Mouse (Mus musculus): ENCODE data around the gene Ccrl2. TPM values are rescaled to one million over a fixed set of nuclear protein-coding genes. Genes with fewer than 3 reads are reported as not detected.
A peak's percentile ranks its signal among the peaks of the same experiment; 100 is the strongest.

Ccrl2 gene
- polyA plus RNA-seq, 1 experiment from 2014 or later, result 2.5 TPM

DNA sequence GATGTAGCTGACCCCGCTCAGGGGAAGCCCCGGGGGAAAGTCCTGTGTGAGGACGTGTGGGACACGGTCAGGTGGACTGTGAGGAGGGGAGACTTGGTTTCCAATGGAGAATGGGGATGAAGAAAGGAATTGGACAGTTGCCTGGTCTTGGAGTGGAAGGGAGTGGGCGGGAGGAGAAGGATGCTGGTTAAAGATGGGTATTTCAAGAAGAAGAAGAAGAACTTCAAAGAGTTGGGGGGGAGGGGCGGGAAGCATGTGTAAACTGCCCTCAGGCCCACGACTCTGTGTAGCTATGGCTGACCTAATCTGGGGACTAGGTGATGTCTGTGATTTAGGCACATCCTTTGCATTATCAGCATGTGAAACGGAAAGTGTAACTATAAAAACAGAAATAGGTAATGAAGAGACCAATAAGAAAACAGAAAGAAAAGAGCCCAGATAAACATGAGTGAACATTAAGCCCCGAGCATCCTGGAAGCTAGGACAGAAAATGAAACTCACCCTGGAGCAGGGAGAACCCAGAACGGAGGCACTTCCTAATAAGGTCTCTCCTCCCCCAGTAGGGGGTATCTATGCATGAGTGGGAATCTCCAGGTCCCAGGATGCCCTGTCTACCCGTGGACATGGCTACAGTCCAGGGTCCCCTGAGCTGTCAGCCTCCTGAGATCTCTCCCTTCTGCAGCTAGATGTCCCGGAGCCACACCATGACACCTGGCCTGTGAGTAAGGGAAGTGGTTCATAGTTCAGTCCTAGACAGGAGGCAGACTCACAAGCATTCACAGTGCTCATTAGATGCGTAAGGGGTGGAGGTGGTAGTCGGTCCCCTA lies 438 bp upstream of the Ccrl2 start:
- ATAC-seq (ENCODE audit: insufficient read depth, low FRiP score, low read depth), result 0 out of 2 replicates have a peak, but pooled peaks have one; percentile 6
- H3K27me3 ChIP-seq (replicated peaks), result no peaks in the 10 kb centered on the region
- H3K27ac ChIP-seq, result no peak overlapping the region
- WGBS, result 50% methylated on average over 14 of the region's 14 CpGs
- no peak overlapping the region for H3K9ac ChIP-seq
- no peaks in the 10 kb centered on the region for H3K36me3 ChIP-seq
- peak overlapping the region; percentile 45 for H3K4me3 ChIP-seq (replicated peaks)
- peaks cover 16% of the 10 kb centered on the region for H3K4me1 ChIP-seq
- H3K9me3 ChIP-seq, result no peaks in the 10 kb centered on the region
- peak overlapping the region; percentile 83 for H3K4me2 ChIP-seq

DNA sequence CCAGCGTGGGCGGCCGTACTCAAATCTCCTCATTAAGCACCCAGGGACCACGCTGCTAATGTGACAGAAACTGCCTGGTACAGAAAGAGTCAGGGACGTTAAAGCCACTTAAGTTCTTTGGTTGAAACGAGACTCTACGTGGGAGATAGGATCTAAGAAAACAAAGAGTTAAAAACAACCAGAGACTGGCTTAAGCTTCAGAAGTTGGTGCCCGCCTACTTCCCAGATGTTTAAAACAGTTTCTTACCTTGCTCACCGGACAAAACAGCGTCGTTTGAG lies 861 bp downstream of the Ccrl2 start:
- peak overlapping the region; percentile 83 for H3K4me2 ChIP-seq
- no peaks in the 10 kb centered on the region for H3K27me3 ChIP-seq (replicated peaks)
- ATAC-seq (ENCODE audit: insufficient read depth, low FRiP score, low read depth), result no peak
- H3K9me3 ChIP-seq, result no peaks in the 10 kb centered on the region
- H3K4me1 ChIP-seq, result peaks cover 16% of the 10 kb centered on the region
- H3K27ac ChIP-seq, result 0 out of 2 replicates have a peak overlapping the region, but pooled peaks have one; percentile 59
- WGBS, result 3% methylated on average over 11 of the region's 11 CpGs
- H3K36me3 ChIP-seq, result no peaks in the 10 kb centered on the region
- peak overlapping the region; percentile 45 for H3K4me3 ChIP-seq (replicated peaks)
- peak overlapping the region; percentile 27; the same call in 1 of the 2 replicates for H3K9ac ChIP-seq

DNA sequence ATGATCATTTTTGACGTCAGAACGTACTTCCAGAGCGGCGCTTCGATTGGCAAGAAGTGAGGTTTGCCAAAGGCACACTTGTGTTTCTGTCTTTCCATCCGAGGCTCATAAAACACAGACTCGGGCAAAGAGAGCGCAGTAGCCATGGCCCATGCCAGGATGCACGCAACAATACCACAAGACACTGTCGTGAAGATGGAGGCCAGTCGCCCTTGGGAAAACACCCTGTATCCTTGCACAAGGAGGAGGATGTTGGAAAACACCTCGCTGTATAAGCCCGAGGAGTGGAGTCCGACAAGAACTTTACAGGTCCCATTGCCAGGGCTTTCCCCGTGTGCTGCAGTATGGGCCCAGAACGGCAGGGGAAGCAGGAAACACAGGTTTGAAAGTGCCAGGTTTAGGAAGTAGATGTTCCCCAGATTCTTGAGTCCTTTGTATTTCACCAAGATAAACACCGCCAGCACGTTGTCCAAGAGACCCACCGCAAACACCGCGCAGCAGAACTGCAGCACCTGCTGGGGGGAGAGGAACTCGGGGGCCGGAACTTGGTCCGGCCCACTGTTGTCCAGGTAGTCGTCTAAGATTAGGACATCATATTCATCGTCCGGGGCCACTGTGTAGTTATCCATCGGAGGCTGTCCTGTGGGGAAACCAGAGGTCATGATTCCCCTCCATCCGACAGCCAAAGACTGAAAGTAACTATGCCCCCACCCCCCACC lies 1.4 kb downstream of the Ccrl2 start:
- H3K27ac ChIP-seq, result 0 out of 2 replicates have a peak overlapping the region, but pooled peaks have one; percentile 59
- WGBS, result 46% methylated on average over 29 of the region's 29 CpGs
- no peak for ATAC-seq (ENCODE audit: insufficient read depth, low FRiP score, low read depth)

DNA sequence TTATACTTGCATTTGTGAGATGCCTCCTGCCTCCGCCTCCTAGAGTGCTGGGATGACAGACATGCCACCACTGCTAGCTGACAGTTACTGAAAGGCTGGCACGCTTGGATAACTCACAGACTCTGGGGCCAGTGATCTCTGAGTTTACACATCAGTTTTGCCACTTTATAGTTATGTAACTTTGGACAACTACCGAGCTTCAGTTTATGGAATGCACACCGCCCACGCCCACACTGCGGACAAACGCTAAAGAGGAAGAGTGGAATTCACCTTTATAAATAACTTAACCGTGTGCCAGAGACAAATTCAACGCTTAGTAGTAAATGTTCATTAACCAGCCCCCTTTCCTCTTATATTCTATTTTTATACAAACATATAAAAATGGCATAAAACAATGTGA lies 2.4 kb downstream of the Ccrl2 start:
- no peaks in the 10 kb centered on the region for H3K9me3 ChIP-seq
- no peak for ATAC-seq (ENCODE audit: insufficient read depth, low FRiP score, low read depth)
- no peak overlapping the region for H3K4me3 ChIP-seq (replicated peaks)
- no peaks in the 10 kb centered on the region for H3K27me3 ChIP-seq (replicated peaks)
- H3K4me2 ChIP-seq, result no peak overlapping the region
- H3K27ac ChIP-seq, result no peak overlapping the region
- 75% methylated on average over 9 of the region's 9 CpGs for WGBS
- peaks cover 16% of the 10 kb centered on the region for H3K4me1 ChIP-seq
- no peak overlapping the region for H3K9ac ChIP-seq
- no peaks in the 10 kb centered on the region for H3K36me3 ChIP-seq

More for the DNA sequence above, 1.4 kb downstream of the Ccrl2 start:
- Histone ChIP-seq H3K4me3 (replicated peaks) (peak overlapping the region; percentile 45), H3K4me1 (peaks cover 16% of the 10 kb centered on the region), H3K27me3 (replicated peaks) (no peaks in the 10 kb centered on the region), H3K4me2 (peak overlapping the region; percentile 83), H3K9me3 (no peaks in the 10 kb centered on the region), H3K9ac (no peak overlapping the region), H3K36me3 (no peaks in the 10 kb centered on the region)

DNA sequence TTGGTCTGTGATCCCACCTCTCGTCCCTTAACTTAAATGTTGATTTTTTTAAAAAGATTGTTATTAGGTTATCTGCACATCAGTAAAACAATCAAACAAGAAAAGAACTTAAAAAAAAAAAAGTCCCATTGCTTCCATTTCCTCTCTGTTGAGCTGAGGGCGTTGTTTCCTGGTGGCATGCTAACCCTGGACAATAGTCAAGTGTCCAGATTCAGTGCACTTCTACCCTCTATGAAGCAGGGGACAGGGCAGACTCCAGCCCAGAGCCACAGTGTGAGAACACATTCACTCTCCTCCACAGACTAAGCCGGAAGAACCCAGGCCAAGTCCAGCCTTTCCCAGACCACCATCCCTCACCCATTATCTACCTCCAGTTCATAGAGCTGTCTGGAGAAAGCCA lies 8.9 kb downstream of the Ccrl2 start:
- Histone ChIP-seq H3K9ac (no peak overlapping the region), H3K4me3 (replicated peaks) (no peak overlapping the region), H3K36me3 (no peaks in the 10 kb centered on the region), H3K4me2 (no peak overlapping the region), H3K27me3 (replicated peaks) (no peaks in the 10 kb centered on the region), H3K4me1 (no peaks in the 10 kb centered on the region), H3K9me3 (no peaks in the 10 kb centered on the region), H3K27ac (no peak overlapping the region)
- WGBS, result 77% methylated on average over 3 of the region's 3 CpGs
- ATAC-seq (ENCODE audit: insufficient read depth, low FRiP score, low read depth), result no peak

DNA sequence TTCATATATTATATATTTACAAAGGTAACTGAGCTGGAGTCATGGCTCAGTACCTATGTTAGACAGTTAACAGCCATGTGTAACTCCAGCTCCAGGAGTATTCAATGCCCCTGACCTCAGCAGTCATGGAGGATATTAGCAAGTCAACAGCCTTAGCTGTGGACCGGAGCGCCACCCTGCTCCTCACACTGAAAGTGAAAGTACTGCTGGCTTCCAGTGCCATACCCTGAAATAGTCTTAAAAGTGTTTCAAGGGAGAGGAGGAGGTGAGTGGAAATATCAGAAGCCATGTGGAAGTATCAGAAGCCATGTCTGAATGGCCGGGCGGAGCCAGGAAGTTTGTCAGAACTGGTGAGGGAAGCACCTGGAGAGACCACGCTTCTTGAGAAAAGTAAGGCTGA lies 10.1 kb downstream of the Ccrl2 start:
- 88% methylated on average over 5 of the region's 5 CpGs for WGBS
- Histone ChIP-seq H3K4me3 (replicated peaks) (no peak overlapping the region), H3K4me1 (no peaks in the 10 kb centered on the region), H3K9me3 (no peaks in the 10 kb centered on the region), H3K9ac (no peak overlapping the region), H3K36me3 (no peaks in the 10 kb centered on the region), H3K27ac (no peak overlapping the region), H3K27me3 (replicated peaks) (no peaks in the 10 kb centered on the region), H3K4me2 (no peak overlapping the region)
- no peak for ATAC-seq (ENCODE audit: insufficient read depth, low FRiP score, low read depth)

DNA sequence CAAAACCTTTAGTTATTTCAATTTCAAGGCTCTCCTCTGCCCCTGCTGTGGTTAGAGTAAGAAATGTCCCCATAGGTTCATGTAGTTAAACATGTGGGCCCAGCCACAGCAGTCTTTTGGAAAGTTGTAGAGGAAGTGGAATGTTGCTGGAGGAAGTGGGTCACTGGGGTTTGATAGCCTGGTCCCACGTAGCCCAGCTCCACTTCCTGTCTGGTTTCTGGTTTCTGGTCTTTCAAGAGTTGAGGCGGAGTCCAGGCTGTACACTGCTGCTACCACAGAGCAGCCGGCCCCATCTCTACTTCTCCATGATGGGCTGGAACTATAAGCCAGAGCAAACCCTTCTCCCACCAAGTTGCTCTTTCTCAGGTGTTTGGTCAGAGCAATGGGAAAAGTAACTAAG lies 11.1 kb downstream of the Ccrl2 start:
- H3K9ac ChIP-seq, result no peak overlapping the region
- no peak for ATAC-seq (ENCODE audit: insufficient read depth, low FRiP score, low read depth)
- WGBS, result 57% methylated on average over 3 of the region's 3 CpGs
- H3K4me2 ChIP-seq, result no peak overlapping the region
- H3K27ac ChIP-seq, result no peak overlapping the region
- H3K36me3 ChIP-seq, result no peaks in the 10 kb centered on the region
- no peak overlapping the region for H3K4me3 ChIP-seq (replicated peaks)
- no peaks in the 10 kb centered on the region for H3K27me3 ChIP-seq (replicated peaks)
- no peaks in the 10 kb centered on the region for H3K9me3 ChIP-seq
- H3K4me1 ChIP-seq, result no peaks in the 10 kb centered on the region

DNA sequence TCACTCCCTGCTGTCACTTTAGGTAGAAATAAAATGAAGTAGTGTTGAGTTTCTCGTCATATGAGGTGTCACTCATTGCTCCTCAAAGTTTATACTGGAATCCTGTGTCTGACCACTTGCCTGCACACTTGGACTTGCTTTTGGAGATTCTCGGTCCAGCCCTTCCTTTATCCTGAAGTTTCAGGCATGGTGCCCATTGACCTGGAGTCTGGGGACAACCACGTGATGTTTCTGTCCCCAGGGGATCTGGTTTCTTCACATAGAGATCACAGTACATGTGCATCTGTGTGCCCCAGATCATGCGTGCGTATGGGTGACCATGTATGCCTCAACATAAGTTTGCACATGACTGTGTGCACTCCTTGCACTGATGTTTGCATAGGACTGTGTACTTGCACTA lies 15.1 kb downstream of the Ccrl2 start:
- no peak overlapping the region for H3K9ac ChIP-seq
- no peak for ATAC-seq (ENCODE audit: insufficient read depth, low FRiP score, low read depth)

DNA sequence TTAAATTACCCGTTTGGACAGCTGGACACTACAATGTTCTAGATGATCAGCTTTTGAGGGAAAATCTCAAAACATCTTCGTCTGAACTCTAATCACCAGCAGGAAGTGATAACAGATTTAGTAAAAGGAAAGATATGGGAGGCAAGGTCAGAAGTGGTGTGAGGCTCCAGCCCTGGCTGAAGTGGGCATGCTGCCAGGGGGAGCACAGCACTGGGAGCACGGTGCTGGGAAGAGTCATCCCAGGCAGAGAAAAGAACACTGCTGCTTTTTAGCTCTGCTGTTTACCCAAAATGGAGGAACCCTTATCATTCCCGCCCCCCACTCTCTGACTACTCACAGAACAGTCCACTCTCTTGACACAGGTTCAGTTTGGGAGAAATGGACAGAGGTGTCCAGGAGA lies 17.4 kb downstream of the Ccrl2 start:
- Histone ChIP-seq H3K27me3 (replicated peaks) (no peaks in the 10 kb centered on the region), H3K4me2 (no peak overlapping the region), H3K4me3 (replicated peaks) (no peak overlapping the region), H3K27ac (no peak overlapping the region), H3K36me3 (no peaks in the 10 kb centered on the region), H3K4me1 (no peaks in the 10 kb centered on the region), H3K9ac (no peak overlapping the region), H3K9me3 (no peaks in the 10 kb centered on the region)
- WGBS, result 73% methylated on average over 4 of the region's 4 CpGs
- ATAC-seq (ENCODE audit: insufficient read depth, low FRiP score, low read depth), result no peak

More for the DNA sequence above, 15.1 kb downstream of the Ccrl2 start:
- H3K27ac ChIP-seq, result no peak overlapping the region
- no peak overlapping the region for H3K4me2 ChIP-seq
- H3K4me3 ChIP-seq (replicated peaks), result no peak overlapping the region
- no peaks in the 10 kb centered on the region for H3K9me3 ChIP-seq
- no peaks in the 10 kb centered on the region for H3K27me3 ChIP-seq (replicated peaks)
- H3K4me1 ChIP-seq, result no peaks in the 10 kb centered on the region
- 85% methylated on average over 5 of the region's 5 CpGs for WGBS
- no peaks in the 10 kb centered on the region for H3K36me3 ChIP-seq

DNA sequence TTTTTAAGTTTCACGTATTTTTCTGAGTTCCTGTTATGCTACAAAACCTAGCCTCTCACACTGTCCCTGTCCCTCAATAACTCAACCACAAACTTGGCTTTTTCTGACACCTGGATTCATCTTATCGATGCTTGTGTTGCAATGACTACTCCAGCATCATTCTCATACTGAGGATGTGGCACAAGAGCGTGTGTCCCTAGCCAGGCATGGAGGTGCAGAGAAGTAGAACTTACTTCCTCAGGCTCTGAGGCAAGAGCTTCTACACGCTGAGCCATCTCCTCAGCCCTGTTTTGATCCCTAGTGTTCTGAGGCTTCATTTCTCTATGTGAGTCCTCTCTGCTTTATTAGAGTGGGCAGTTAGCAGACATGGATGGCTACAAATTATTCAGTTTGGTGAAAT lies 23.6 kb downstream of the Ccrl2 start:
- Histone ChIP-seq H3K4me1 (no peaks in the 10 kb centered on the region), H3K9me3 (no peaks in the 10 kb centered on the region), H3K27ac (no peak overlapping the region), H3K4me3 (replicated peaks) (no peak overlapping the region), H3K27me3 (replicated peaks) (no peaks in the 10 kb centered on the region), H3K4me2 (no peak overlapping the region), H3K36me3 (no peaks in the 10 kb centered on the region), H3K9ac (no peak overlapping the region)
- ATAC-seq (ENCODE audit: insufficient read depth, low FRiP score, low read depth), result no peak
- 85% methylated on average over 4 of the region's 4 CpGs for WGBS

DNA sequence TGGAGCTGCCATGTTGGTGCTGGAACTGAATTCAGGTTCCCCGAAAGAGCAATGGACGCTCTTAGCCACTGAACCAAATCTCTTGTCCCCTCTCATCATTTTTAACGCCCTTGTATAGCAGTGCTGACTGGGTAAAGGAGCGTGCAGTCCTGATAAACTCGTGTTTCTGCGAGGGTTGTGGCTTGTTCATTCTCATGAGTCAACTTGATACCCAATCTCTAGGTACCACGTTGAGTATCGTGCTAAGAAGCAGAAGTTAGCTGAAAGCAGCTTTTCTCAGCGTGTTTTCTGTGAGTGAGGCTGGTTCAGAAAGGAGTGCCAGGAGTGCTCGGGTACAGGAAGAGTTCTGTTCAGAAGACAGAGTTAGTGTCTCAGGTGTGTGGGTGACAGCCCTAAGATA lies 30.5 kb downstream of the Ccrl2 start:
- Histone ChIP-seq H3K9ac (no peak overlapping the region), H3K9me3 (no peaks in the 10 kb centered on the region), H3K4me1 (no peaks in the 10 kb centered on the region), H3K36me3 (no peaks in the 10 kb centered on the region), H3K4me2 (no peak overlapping the region), H3K27me3 (replicated peaks) (no peaks in the 10 kb centered on the region), H3K27ac (no peak overlapping the region), H3K4me3 (replicated peaks) (no peak overlapping the region)
- no peak for ATAC-seq (ENCODE audit: insufficient read depth, low FRiP score, low read depth)
- WGBS, result 86% methylated on average over 10 of the region's 10 CpGs

DNA sequence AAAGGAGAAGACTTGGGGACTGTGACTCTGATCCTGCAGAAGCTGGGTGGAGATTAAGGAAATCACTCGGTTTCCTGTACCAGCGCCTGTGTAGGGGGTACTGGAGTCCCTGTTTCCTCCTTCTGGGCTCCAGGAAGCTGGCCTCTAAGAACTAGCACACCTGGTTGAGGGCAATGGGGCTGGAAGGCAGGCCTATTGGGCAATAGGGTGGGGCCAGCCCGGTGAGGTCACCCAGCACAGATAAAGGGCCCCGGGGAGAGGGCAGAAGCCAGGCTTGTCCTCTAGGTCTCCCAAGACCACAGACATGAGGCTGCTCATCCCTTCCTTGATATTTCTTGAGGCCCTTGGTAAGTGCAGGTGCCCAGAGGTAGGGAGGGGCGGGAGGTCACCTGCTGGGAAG lies 38.3 kb downstream of the Ccrl2 start, which contains the start of gene Ltf:
Gene Ltf (plus strand): TSS at position 250 of the 400 bp plus-strand sequence.
- H3K4me2 ChIP-seq, result no peak within 1 kb of the TSS
- no peak within 1 kb of the TSS for H3K4me3 ChIP-seq (replicated peaks)
- no peak within 1 kb of the TSS for H3K27ac ChIP-seq
- WGBS, result 68% methylated on average over 5 of the region's 5 CpGs
- H3K27me3 ChIP-seq (replicated peaks), result no peaks in the 10 kb centered on the region
- no peaks in the 10 kb centered on the region for H3K36me3 ChIP-seq
- H3K9ac ChIP-seq, result no peak within 1 kb of the TSS
- no peak for ATAC-seq (ENCODE audit: insufficient read depth, low FRiP score, low read depth)
- no peaks in the 10 kb centered on the region for H3K9me3 ChIP-seq
- H3K4me1 ChIP-seq, result no peaks in the 10 kb centered on the region
